Mouse (Mus musculus) bone marrow macrophage, adult 2 months (primary cell): ENCODE results near the gene Disc1.

Experiments
- CTCF ChIP-seq: IDR thresholded peaks from 2 replicates; pipeline ENCODE4 v1.5.1; 2012; ENCODE audit warnings: low read depth, mild to moderate bottlenecking, low read length, moderate library complexity
- POLR2A ChIP-seq: IDR thresholded peaks from 2 replicates; pipeline ENCODE4 v1.6.1; 2012; ENCODE audit warnings: mild to moderate bottlenecking, low read depth, low read length, borderline replicate concordance

DNA sequence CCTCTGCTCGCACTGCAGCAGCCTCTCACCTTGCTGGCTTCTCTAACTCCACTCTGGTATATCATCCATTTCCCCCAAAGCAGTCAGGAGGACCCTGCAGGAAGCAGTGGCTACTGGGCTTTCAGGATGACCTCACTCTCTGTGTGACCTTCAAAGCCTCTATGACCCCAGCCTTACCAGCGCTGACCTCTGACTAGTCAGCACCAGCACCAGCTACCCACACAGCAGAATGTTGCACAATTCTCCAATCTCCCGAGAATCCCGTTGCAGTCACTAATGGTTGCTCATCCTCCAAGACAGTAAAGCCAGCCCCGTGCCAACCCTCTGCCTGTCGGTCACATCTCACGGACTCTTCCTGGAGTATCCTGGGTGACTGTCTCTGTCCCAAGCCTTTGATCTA is 73.6 kb downstream of the Disc1 start:
- no peak for TF ChIP-seq CTCF
- TF ChIP-seq POLR2A = no peak
